Comparison of ENCODE assay signal across 20 mouse cellular contexts in genomic region chr10:75587781-75588180, GRCm38 (mm10). TPM values are rescaled to one million over a fixed set of nuclear protein-coding genes. Genes with fewer than 3 reads are reported as not detected.
DNase-seq lines count a peak whose midpoint lies in the region; ATAC-seq lines count a peak whose summit lies in the region.
"Had no signal": no experiment of that assay in that cellular context is flagged by ENCODE, and none has a peak within 500 bp of the region (broad histone marks: within the 10 kb centered on the region; RNA-seq: fewer than 3 reads in every experiment).

No protein-coding gene starts in this region.

- no peak for ATAC-seq in heart, embryonic 11.5 days (replicated peaks; ENCODE audit: insufficient number of reproducible peaks, low FRiP score, low TSS enrichment)
- ATAC-seq in intestine, embryonic 16.5 days = no peak
- ATAC-seq: intestine, embryonic 15.5 days; midbrain, embryonic 13.5 days had no signal

- no peak overlapping the region for H3K27ac ChIP-seq in heart, embryonic 11.5 days (ENCODE audit: low read depth, low read length)
- peak overlapping the region; percentile 31; the same call in 1 of the 2 replicates for H3K27ac ChIP-seq in brown adipose tissue, adult 24 weeks (replicated peaks; ENCODE audit: low read depth, low read length)
- H3K27ac ChIP-seq in intestine, embryonic 16.5 days (ENCODE audit: low read length) = no peak overlapping the region
- H3K27ac ChIP-seq: embryonic facial prominence, embryonic 15.5 days; forebrain, embryonic 12.5 days; hindbrain, embryonic 13.5 days; liver, embryonic 13.5 days; midbrain, embryonic 13.5 days had no signal

- intact Hi-C loops in heart, postnatal 10 days (cut with DNase I) = loop anchor here (2.0 to 5.0 kb wide), 4 partner anchors 117 to 365 kb away; partner anchors contain the start of gene Gm5134

- DNase-seq in heart, adult 11 months = peak; percentile 98
- DNase-seq in kidney, postnatal 36 days = peak; percentile 12 to 28
- DNase-seq in kidney, postnatal 10 days = no peak
- peak; percentile 48 to 59 for DNase-seq in heart, postnatal 10 days
- DNase-seq in urinary bladder, adult 18-20 months (ENCODE audit: low spot score in 2 of 2) = no peak
- DNase-seq: adrenal gland, adult 2 months; cerebellum, adult 11 months; cerebellum, postnatal 14 days; embryo, embryonic 11 days; left cerebral cortex, postnatal 4 days; liver, embryonic 13.5 days had no signal

- H3K4me1 ChIP-seq in heart, embryonic 11.5 days (ENCODE audit: control insufficient read depth, insufficient read depth, low read length) = peaks cover 23% of the 10 kb centered on the region; the same call in 1 of the 2 replicates
- peaks cover 3% of the 10 kb centered on the region; the same call in 1 of the 2 replicates for H3K4me1 ChIP-seq in brown adipose tissue, adult 24 weeks (ENCODE audit: control insufficient read depth, insufficient read depth, insufficient read length, low read length)
- H3K4me1 ChIP-seq in intestine, embryonic 16.5 days (ENCODE audit: control insufficient read depth, insufficient read depth, low read length) = peaks cover 24% of the 10 kb centered on the region

- WGBS in heart, embryonic 11.5 days (ENCODE audit: insufficient replicate concordance) = 77% methylated on average over 4 of the region's 4 CpGs
- WGBS in intestine, embryonic 16.5 days = 77% methylated on average over 4 of the region's 4 CpGs

- H3K36me3 ChIP-seq in heart, embryonic 11.5 days (ENCODE audit: control insufficient read depth, insufficient read depth, low read length) = no peaks in the 10 kb centered on the region
- no peaks in the 10 kb centered on the region for H3K36me3 ChIP-seq in intestine, embryonic 16.5 days (ENCODE audit: control insufficient read depth, insufficient read depth, low read length)
- H3K36me3 ChIP-seq: embryonic facial prominence, embryonic 15.5 days; forebrain, embryonic 12.5 days; hindbrain, embryonic 13.5 days; intestine, embryonic 15.5 days; liver, embryonic 13.5 days; midbrain, embryonic 13.5 days had no signal

- no peak overlapping the region for H3K9ac ChIP-seq in heart, embryonic 11.5 days (ENCODE audit: low read depth, low read length)
- no peak overlapping the region for H3K9ac ChIP-seq in intestine, embryonic 16.5 days (ENCODE audit: low read depth, low read length)
- H3K9ac ChIP-seq: embryonic facial prominence, embryonic 15.5 days; forebrain, embryonic 12.5 days; hindbrain, embryonic 13.5 days; intestine, embryonic 15.5 days; liver, embryonic 13.5 days; midbrain, embryonic 13.5 days had no signal

- peaks cover 9% of the 10 kb centered on the region for H3K27me3 ChIP-seq in heart, embryonic 11.5 days (ENCODE audit: control insufficient read depth, insufficient read depth, low read length)
- no peaks in the 10 kb centered on the region for H3K27me3 ChIP-seq in intestine, embryonic 16.5 days (replicated peaks; ENCODE audit: control insufficient read depth, insufficient read depth, low read length)
- H3K27me3 ChIP-seq: embryonic facial prominence, embryonic 15.5 days; intestine, embryonic 15.5 days had no signal

- no peak overlapping the region for H3K4me3 ChIP-seq in heart, embryonic 11.5 days (ENCODE audit: low read depth, low read length)
- H3K4me3 ChIP-seq in brown adipose tissue, adult 24 weeks (ENCODE audit: insufficient read depth, low read depth, low read length) = no peak overlapping the region
- H3K4me3 ChIP-seq in intestine, embryonic 16.5 days (ENCODE audit: low read length) = no peak overlapping the region
- H3K4me3 ChIP-seq: embryonic facial prominence, embryonic 15.5 days; forebrain, embryonic 12.5 days; hindbrain, embryonic 13.5 days; intestine, embryonic 15.5 days; liver, embryonic 13.5 days; midbrain, embryonic 13.5 days had no signal

- no peaks in the 10 kb centered on the region for H3K9me3 ChIP-seq in heart, embryonic 11.5 days (replicated peaks; ENCODE audit: control insufficient read depth, low read length)
- H3K9me3 ChIP-seq in intestine, embryonic 16.5 days (ENCODE audit: control insufficient read depth, low read length) = no peaks in the 10 kb centered on the region
- H3K9me3 ChIP-seq: embryonic facial prominence, embryonic 15.5 days; forebrain, embryonic 12.5 days; hindbrain, embryonic 13.5 days; intestine, embryonic 15.5 days; liver, embryonic 13.5 days; midbrain, embryonic 13.5 days had no signal

- H3K4me2 ChIP-seq in heart, embryonic 11.5 days = no peak overlapping the region
- no peak overlapping the region for H3K4me2 ChIP-seq in intestine, embryonic 16.5 days (ENCODE audit: low read depth, low read length)
- H3K4me2 ChIP-seq: embryonic facial prominence, embryonic 15.5 days; forebrain, embryonic 12.5 days; hindbrain, embryonic 13.5 days; intestine, embryonic 15.5 days; liver, embryonic 13.5 days; midbrain, embryonic 13.5 days had no signal

RNA-seq across cellular contexts. Expression of gene Ggt5, which starts 1.4 kb away (rescaled TPM):
- 2.8 and 5.0 TPM in 2 replicates for polyA plus RNA-seq in heart, embryonic 11.5 days (2014; fragmentation: Nextera tagmentation; extraction: Ambion mirVana)
- polyA plus RNA-seq in brown adipose tissue, adult 24 weeks (2012; ENCODE audit: insufficient read depth, insufficient read length, missing spikeins) = 3.1 and 4.3 TPM in 2 replicates
- 1 to 10 TPM; 6.8 to 8.7 TPM for total RNA-seq in heart, postnatal 10 days (2021)
- 8.6 and 8.8 TPM in 2 replicates for polyA plus RNA-seq in intestine, embryonic 16.5 days (2015; fragmentation: Nextera tagmentation; extraction: Ambion mirVana)
- total RNA-seq: CH12.LX had no signal

RNA-seq across cellular contexts. Expression of gene Ggt1, which starts 26.4 kb away (rescaled TPM):
- 0.42 and 0.44 TPM in 2 replicates for polyA plus RNA-seq in heart, embryonic 11.5 days (2014; fragmentation: Nextera tagmentation; extraction: Ambion mirVana)
- polyA plus RNA-seq in brown adipose tissue, adult 24 weeks (2012; ENCODE audit: insufficient read depth, insufficient read length, missing spikeins) = not detected in 2 replicates
- not detected for total RNA-seq in heart, postnatal 10 days (2021)
- polyA plus RNA-seq in intestine, embryonic 16.5 days (2015; fragmentation: Nextera tagmentation; extraction: Ambion mirVana) = 115 and 144 TPM in 2 replicates
- total RNA-seq: adrenal gland, adult 2 months had no signal

RNA-seq across cellular contexts. Expression of gene Lrrc75b, which starts 27.7 kb away (rescaled TPM):
- 0.66 and 1.0 TPM in 2 replicates for polyA plus RNA-seq in heart, embryonic 11.5 days (2014; fragmentation: Nextera tagmentation; extraction: Ambion mirVana)
- polyA plus RNA-seq in brown adipose tissue, adult 24 weeks (2012; ENCODE audit: insufficient read depth, insufficient read length, missing spikeins) = not detected in 2 replicates
- 1 to 10 TPM; 1.0 to 1.2 TPM for total RNA-seq in heart, postnatal 10 days (2021)
- 1.9 and 2.7 TPM in 2 replicates for polyA plus RNA-seq in intestine, embryonic 16.5 days (2015; fragmentation: Nextera tagmentation; extraction: Ambion mirVana)
- total RNA-seq: CH12.LX had no signal

RNA-seq across cellular contexts. Expression of gene Susd2, which starts 56.0 kb away (rescaled TPM):
- polyA plus RNA-seq in heart, embryonic 11.5 days (2014; fragmentation: Nextera tagmentation; extraction: Ambion mirVana) = 1.4 and 2.1 TPM in 2 replicates
- 0.63 TPM in 1 of 2 replicates, not detected in the other for polyA plus RNA-seq in brown adipose tissue, adult 24 weeks (2012; ENCODE audit: insufficient read depth, insufficient read length, missing spikeins)
- total RNA-seq in heart, postnatal 10 days (2021) = 1 to 10 TPM; 2.8 to 3.4 TPM
- 19.1 and 23.3 TPM in 2 replicates for polyA plus RNA-seq in intestine, embryonic 16.5 days (2015; fragmentation: Nextera tagmentation; extraction: Ambion mirVana)

Comparison
In these comparisons a context has a peak if more than half of its experiments do, and no peak if none do; other contexts are left out.
1. DNase-seq: peak in heart, adult 11 months (single experiment), kidney, postnatal 36 days (2 of 2) and heart, postnatal 10 days (2 of 2); none in kidney, postnatal 10 days (single experiment) and urinary bladder, adult 18-20 months (0 of 2).
2. RNA of gene Ggt1, which starts 26.4 kb away (polyA plus RNA-seq): 115 to 144 TPM in intestine, embryonic 16.5 days; 0.42 to 0.44 TPM in heart, embryonic 11.5 days and not detected in brown adipose tissue, adult 24 weeks; every median in the first group is over 10 times any median in the second.